In genomic region chr11:95389006-95389405, GRCm38 (mm10) we compare ENCODE assay signal across 11 mouse cellular contexts. TPM values are rescaled to one million over a fixed set of nuclear protein-coding genes. Genes with fewer than 3 reads are reported as not detected.
A peak's percentile ranks its signal among the peaks of the same experiment; 100 is the strongest.
DNase-seq lines count a peak whose midpoint lies in the region; ATAC-seq and TF ChIP-seq lines count a peak whose summit lies in the region.
"Had no signal": no experiment of that assay in that cellular context is flagged by ENCODE, and none has a peak within 500 bp of the region (broad histone marks: within the 10 kb centered on the region; RNA-seq: fewer than 3 reads in every experiment).

No protein-coding gene starts in this region.

- no peak for ATAC-seq in kidney, embryonic 15.5 days (replicated peaks; ENCODE audit: low FRiP score)
- ATAC-seq: activated CD4-positive, CD25-positive, alpha-beta regulatory T cell, adult 4 months had no signal

- TF ChIP-seq POLR2A in cerebellum, adult 2 months (IDR thresholded peaks at IDR 0.05; ENCODE audit: borderline replicate concordance, insufficient read depth, low read length), result no peak
- no peak for TF ChIP-seq POLR2A in kidney, adult 2 months (IDR thresholded peaks at IDR 0.05; ENCODE audit: low read depth, low read length)
- no peak for TF ChIP-seq POLR2A in ES-Bruce4 (IDR thresholded peaks at IDR 0.05; ENCODE audit: insufficient read depth, low read length)
- no peak for TF ChIP-seq POLR2A in embryonic fibroblast, embryonic 13.5 days (IDR thresholded peaks at IDR 0.05; ENCODE audit: low read depth, low read length)

- H3K36me3 ChIP-seq in kidney, adult 2 months (ENCODE audit: control insufficient read depth, insufficient read depth, low read length), result peaks cover 5% of the 10 kb centered on the region
- H3K36me3 ChIP-seq in kidney, embryonic 15.5 days, result peaks cover 64% of the 10 kb centered on the region
- peaks cover 33% of the 10 kb centered on the region for H3K36me3 ChIP-seq in ES-Bruce4 (ENCODE audit: control insufficient read depth, insufficient read depth, low read length, poor library complexity, severe bottlenecking)
- peaks cover 71% of the 10 kb centered on the region for H3K36me3 ChIP-seq in hindbrain, embryonic 10.5 days

- DNase-seq in cerebellum, adult 2 months, result peak in 1 of 2 experiments; percentile 48
- no peak for DNase-seq in cerebellum, postnatal 4 days (ENCODE audit: low spot score in 2 of 2)
- peak; percentile 75 for DNase-seq in kidney, adult 2 months
- DNase-seq in retina, postnatal 1 day, result no peak
- no peak for DNase-seq in hindbrain, embryonic 10.5 days (ENCODE audit: low spot score)
- DNase-seq: B cell, adult 2 months had no signal

- no peak for TF ChIP-seq EP300 in ES-Bruce4 (IDR thresholded peaks at IDR 0.05; ENCODE audit: insufficient read depth, low read depth, low read length)

- no peaks in the 10 kb centered on the region for H3K27me3 ChIP-seq in cerebellum, adult 2 months (ENCODE audit: control insufficient read depth, insufficient read depth, low read length)
- H3K27me3 ChIP-seq in kidney, adult 2 months (replicated peaks; ENCODE audit: control insufficient read depth, insufficient read depth, low read length), result no peaks in the 10 kb centered on the region
- no peaks in the 10 kb centered on the region for H3K27me3 ChIP-seq in kidney, embryonic 15.5 days
- H3K27me3 ChIP-seq in ES-Bruce4 (ENCODE audit: control insufficient read depth, insufficient read depth, low read length, poor library complexity, severe bottlenecking), result no peaks in the 10 kb centered on the region
- H3K27me3 ChIP-seq in hindbrain, embryonic 10.5 days (ENCODE audit: insufficient read depth, poor library complexity, severe bottlenecking), result no peaks in the 10 kb centered on the region
- H3K27me3 ChIP-seq: hindbrain, embryonic 15.5 days had no signal

- H3K27ac ChIP-seq in cerebellum, adult 2 months (ENCODE audit: insufficient read depth, low read length), result no peak overlapping the region
- no peak overlapping the region for H3K27ac ChIP-seq in kidney, adult 2 months (ENCODE audit: insufficient read depth, low read depth, low read length)
- H3K27ac ChIP-seq in kidney, embryonic 15.5 days, result no peak overlapping the region
- H3K27ac ChIP-seq in ES-Bruce4 (ENCODE audit: insufficient read depth, low read length), result no peak overlapping the region
- H3K27ac ChIP-seq in embryonic fibroblast, embryonic 13.5 days (ENCODE audit: insufficient read depth, low read length), result no peak overlapping the region
- no peak overlapping the region for H3K27ac ChIP-seq in hindbrain, embryonic 10.5 days
- H3K27ac ChIP-seq: hindbrain, embryonic 15.5 days had no signal

- no peak overlapping the region for H3K9ac ChIP-seq in kidney, embryonic 15.5 days
- H3K9ac ChIP-seq in ES-Bruce4 (ENCODE audit: low read depth, poor library complexity, severe bottlenecking), result no peak overlapping the region
- H3K9ac ChIP-seq: hindbrain, embryonic 15.5 days had no signal

- H3K4me2 ChIP-seq in kidney, embryonic 15.5 days, result no peak overlapping the region
- H3K4me2 ChIP-seq: hindbrain, embryonic 15.5 days had no signal

- H3K4me1 ChIP-seq in cerebellum, adult 2 months (ENCODE audit: control insufficient read depth, insufficient read depth, low read length), result peaks cover 35% of the 10 kb centered on the region
- no peaks in the 10 kb centered on the region for H3K4me1 ChIP-seq in kidney, adult 2 months (ENCODE audit: control insufficient read depth, insufficient read depth, low read length)
- peaks cover 14% of the 10 kb centered on the region for H3K4me1 ChIP-seq in kidney, embryonic 15.5 days
- H3K4me1 ChIP-seq in ES-Bruce4 (ENCODE audit: control insufficient read depth, insufficient read depth, low read length), result no peaks in the 10 kb centered on the region
- H3K4me1 ChIP-seq in embryonic fibroblast, embryonic 13.5 days (ENCODE audit: control insufficient read depth, insufficient read depth, low read length), result peaks cover 4% of the 10 kb centered on the region
- peaks cover 31% of the 10 kb centered on the region for H3K4me1 ChIP-seq in hindbrain, embryonic 10.5 days (replicated peaks)

- peak; percentile 78; the same call in 1 of the 2 replicates for TF ChIP-seq CTCF in cerebellum, adult 2 months (IDR thresholded peaks at IDR 0.05; ENCODE audit: borderline replicate concordance, insufficient read depth, low read depth, low read length)
- peak; percentile 70 for TF ChIP-seq CTCF in kidney, adult 2 months (conservative IDR thresholded peaks at IDR 0.05; ENCODE audit: insufficient read depth, insufficient read length, low read depth, low read length)
- TF ChIP-seq CTCF in ES-Bruce4 (IDR thresholded peaks at IDR 0.05; ENCODE audit: low read depth, low read length), result peak; percentile 46
- peak; percentile 48; the same call in 1 of the 2 replicates for TF ChIP-seq CTCF in embryonic fibroblast, embryonic 13.5 days (IDR thresholded peaks at IDR 0.05; ENCODE audit: borderline replicate concordance, insufficient read depth, low read length)

- no peak overlapping the region for H3K4me3 ChIP-seq in cerebellum, adult 2 months (replicated peaks; ENCODE audit: insufficient read depth, low read depth, low read length)
- H3K4me3 ChIP-seq in kidney, adult 2 months (ENCODE audit: insufficient read depth, low read depth, low read length), result no peak overlapping the region
- H3K4me3 ChIP-seq in kidney, embryonic 15.5 days (replicated peaks), result no peak overlapping the region
- no peak overlapping the region for H3K4me3 ChIP-seq in ES-Bruce4 (ENCODE audit: low read depth, low read length)
- H3K4me3 ChIP-seq in embryonic fibroblast, embryonic 13.5 days (ENCODE audit: insufficient read depth, low read length), result no peak overlapping the region
- no peak overlapping the region for H3K4me3 ChIP-seq in hindbrain, embryonic 10.5 days
- H3K4me3 ChIP-seq: hindbrain, embryonic 15.5 days had no signal

- no peaks in the 10 kb centered on the region for H3K9me3 ChIP-seq in kidney, embryonic 15.5 days (replicated peaks)
- no peaks in the 10 kb centered on the region for H3K9me3 ChIP-seq in ES-Bruce4 (replicated peaks; ENCODE audit: control insufficient read depth, insufficient read depth, low read length, poor library complexity, severe bottlenecking)
- no peaks in the 10 kb centered on the region for H3K9me3 ChIP-seq in hindbrain, embryonic 10.5 days
- H3K9me3 ChIP-seq: hindbrain, embryonic 15.5 days had no signal

- WGBS in cerebellum, adult 2 months, result 20% methylated on average over 3 of the region's 3 CpGs
- WGBS in kidney, adult 2 months, result 43% methylated on average over 3 of the region's 3 CpGs
- WGBS in kidney, embryonic 15.5 days, result 72% methylated on average over 3 of the region's 3 CpGs
- 80% methylated on average over 3 of the region's 3 CpGs for WGBS in hindbrain, embryonic 10.5 days

RNA-seq across cellular contexts. Expression of gene Slc35b1, which starts 4.5 kb away (rescaled TPM):
- 88.5 and 90.3 TPM in 2 replicates for polyA plus RNA-seq in cerebellum, adult 2 months (2012; rRNA removed)
- 63.6 and 70.6 TPM in 2 replicates for polyA plus RNA-seq in kidney, adult 2 months (2012; rRNA removed)
- polyA plus RNA-seq in kidney, embryonic 15.5 days (2015; fragmentation: Nextera tagmentation; extraction: Ambion mirVana), result 92.8 and 98.2 TPM in 2 replicates
- 47.7 and 51.5 TPM in 2 replicates for polyA plus RNA-seq in ES-Bruce4 (2011; ENCODE audit: insufficient read depth, insufficient read length, low read depth, missing spikeins)
- polyA plus RNA-seq in embryonic fibroblast, embryonic 13.5 days (2011; ENCODE audit: insufficient read length, low read depth, missing spikeins), result 90.7 and 97.2 TPM in 2 replicates
- polyA plus RNA-seq in hindbrain, embryonic 10.5 days (2016; fragmentation: Nextera tagmentation; extraction: Ambion mirVana), result 119 TPM in 2 replicates

RNA-seq across cellular contexts. Expression of gene Spop, which starts 24.9 kb away (rescaled TPM):
- 147 and 149 TPM in 2 replicates for polyA plus RNA-seq in cerebellum, adult 2 months (2012; rRNA removed)
- 43.0 and 66.4 TPM in 2 replicates for polyA plus RNA-seq in kidney, adult 2 months (2012; rRNA removed)
- 139 TPM in 2 replicates for polyA plus RNA-seq in kidney, embryonic 15.5 days (2015; fragmentation: Nextera tagmentation; extraction: Ambion mirVana)
- 38.5 and 40.4 TPM in 2 replicates for polyA plus RNA-seq in ES-Bruce4 (2011; ENCODE audit: insufficient read depth, insufficient read length, low read depth, missing spikeins)
- polyA plus RNA-seq in embryonic fibroblast, embryonic 13.5 days (2011; ENCODE audit: insufficient read length, low read depth, missing spikeins), result 122 and 155 TPM in 2 replicates
- 143 and 167 TPM in 2 replicates for polyA plus RNA-seq in hindbrain, embryonic 10.5 days (2016; fragmentation: Nextera tagmentation; extraction: Ambion mirVana)

RNA-seq across cellular contexts. Expression of gene Fam117a, which starts 52.2 kb away (rescaled TPM):
- 14.3 and 17.4 TPM in 2 replicates for polyA plus RNA-seq in cerebellum, adult 2 months (2012; rRNA removed)
- polyA plus RNA-seq in kidney, adult 2 months (2012; rRNA removed), result 20.8 and 22.7 TPM in 2 replicates
- 10.5 TPM in 2 replicates for polyA plus RNA-seq in kidney, embryonic 15.5 days (2015; fragmentation: Nextera tagmentation; extraction: Ambion mirVana)
- 32.4 and 36.2 TPM in 2 replicates for polyA plus RNA-seq in ES-Bruce4 (2011; ENCODE audit: insufficient read depth, insufficient read length, low read depth, missing spikeins)
- 7.0 and 8.4 TPM in 2 replicates for polyA plus RNA-seq in embryonic fibroblast, embryonic 13.5 days (2011; ENCODE audit: insufficient read length, low read depth, missing spikeins)
- polyA plus RNA-seq in hindbrain, embryonic 10.5 days (2016; fragmentation: Nextera tagmentation; extraction: Ambion mirVana), result 10.8 and 11.0 TPM in 2 replicates
